Mouse (Mus musculus) left cerebral cortex, adult 18-20 months (tissue): ENCODE measurements around the gene St6galnac3. TPM values are rescaled to one million over a fixed set of nuclear protein-coding genes. Genes with fewer than 3 reads are reported as not detected.

Experiments used
- DNase-seq, 2 experiments: peaks; one replicate each; pipeline ENCODE4 v3.0.0; 2021 to 2022; ENCODE audit warnings: low spot score in 2 of 2, mixed read lengths in 1 of 2
- total RNA-seq, 2 experiments: library from RNA; stranded (reverse); gene quantifications; 2 replicates each; pipeline ENCODE4 v1.2.3; 2021

St6galnac3 gene
- total RNA-seq, 2 experiments from 2014 or later: 15.5 to 18.5 TPM

- DNase-seq: no peak
Observed at GRCm38 (mm10) chr3:153480005-153480635, 244.9 kb downstream of the St6galnac3 start.

- no peak for DNase-seq
Observed at GRCm38 (mm10) chr3:153475919-153476318, 249.1 kb downstream of the St6galnac3 start.

- DNase-seq: no peak
Observed at GRCm38 (mm10) chr3:153475461-153475860, 249.5 kb downstream of the St6galnac3 start.

DNA sequence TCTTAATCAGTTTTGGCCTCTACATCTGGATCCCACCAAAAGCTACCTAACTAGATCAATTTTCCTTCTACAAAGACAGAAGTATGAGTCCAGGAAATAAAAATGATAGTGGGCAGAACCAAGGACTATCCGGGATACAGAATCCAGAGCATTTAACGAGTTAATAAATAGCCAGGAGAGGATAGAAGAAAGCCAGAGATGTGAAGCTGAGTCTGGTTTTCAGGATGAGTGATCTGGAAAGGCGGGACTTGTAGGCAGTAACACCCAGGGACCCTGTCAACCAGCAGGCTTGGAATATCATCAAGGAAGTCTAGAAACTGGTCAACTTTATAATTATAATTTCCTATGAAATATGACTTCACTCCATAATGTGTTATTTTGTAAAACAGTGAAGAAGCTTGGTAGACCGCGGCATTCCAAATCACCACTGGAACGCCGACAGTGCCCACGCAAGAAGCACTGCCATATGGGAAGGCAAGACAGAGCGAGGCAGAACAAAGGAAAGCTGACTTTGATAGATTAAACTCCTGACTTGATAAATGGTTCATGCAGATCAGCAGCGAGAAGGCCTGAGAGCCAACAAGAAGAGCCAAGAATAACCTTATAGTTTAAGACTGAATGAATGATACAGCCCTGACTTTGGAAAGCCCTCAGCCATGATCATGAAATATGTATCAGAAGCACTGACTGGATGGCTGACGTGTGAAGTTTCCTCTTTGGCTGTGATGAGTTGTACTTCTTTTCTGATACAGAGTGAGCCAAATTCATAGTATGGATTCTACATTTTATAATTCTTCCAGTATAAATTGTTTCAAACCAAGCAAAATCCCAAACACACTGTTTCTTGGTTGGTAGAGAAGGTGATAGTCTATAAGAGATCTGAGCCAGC, 252.1 kb downstream of the St6galnac3 start:
- DNase-seq: peak; percentile 29 to 49

DNA sequence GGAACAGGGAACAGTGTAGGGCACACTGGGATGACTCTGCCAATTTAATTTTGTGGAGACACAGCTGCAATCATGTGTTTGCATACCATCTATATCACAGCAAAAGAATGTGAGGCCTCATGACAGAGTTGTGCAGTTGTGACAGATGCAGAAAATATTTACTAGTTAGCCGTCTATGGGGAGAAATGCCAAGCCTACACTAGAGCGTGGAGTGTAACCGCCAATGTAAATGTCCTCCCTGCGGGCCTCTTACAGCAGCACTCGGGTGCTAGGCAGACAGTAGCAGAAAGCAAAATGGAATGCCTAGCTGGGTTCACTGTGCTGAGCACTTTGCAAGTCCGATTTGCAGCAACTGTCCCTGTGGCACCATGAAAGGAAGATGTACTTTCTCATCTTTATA, 261.1 kb downstream of the St6galnac3 start:
- DNase-seq: no peak

DNA sequence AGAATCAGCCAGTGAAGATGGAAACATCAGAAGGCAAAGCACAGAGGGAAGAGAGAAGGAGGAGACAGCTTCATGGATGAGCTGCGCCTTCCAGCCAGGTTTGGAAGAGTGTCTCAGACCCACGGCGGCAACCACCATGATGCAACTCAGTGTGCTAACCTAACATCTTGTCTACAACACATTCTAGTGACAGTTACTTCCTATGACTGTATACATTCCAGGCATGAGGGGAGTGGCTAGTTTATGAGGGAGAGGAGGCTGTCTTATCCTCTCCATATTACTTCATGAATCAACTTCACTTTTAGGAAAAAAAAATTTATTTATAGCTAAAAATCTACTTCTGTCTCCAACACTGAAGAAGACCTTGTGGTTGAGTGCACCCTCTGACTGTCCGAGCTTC, 264.8 kb downstream of the St6galnac3 start:
- DNase-seq: no peak

DNA sequence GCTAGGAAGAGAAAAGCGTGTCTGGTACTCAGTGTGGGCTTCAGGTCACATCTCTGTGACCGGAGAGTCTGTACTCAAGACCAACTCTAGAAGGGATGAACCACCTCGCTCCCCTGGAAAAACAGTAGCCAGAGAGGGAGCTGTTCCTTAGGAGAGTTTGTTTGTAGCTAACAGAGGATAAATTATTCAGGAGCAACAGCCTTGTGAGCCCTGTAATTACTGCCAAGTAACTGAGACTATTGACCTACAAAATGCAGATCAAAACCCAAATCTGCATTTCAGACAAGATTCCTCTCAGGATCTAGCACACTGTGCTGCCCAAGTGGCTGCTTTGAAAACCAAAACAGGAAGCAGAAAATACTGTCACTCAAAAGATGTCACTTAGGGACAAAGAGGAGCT, 266.4 kb downstream of the St6galnac3 start:
- no peak for DNase-seq

DNA sequence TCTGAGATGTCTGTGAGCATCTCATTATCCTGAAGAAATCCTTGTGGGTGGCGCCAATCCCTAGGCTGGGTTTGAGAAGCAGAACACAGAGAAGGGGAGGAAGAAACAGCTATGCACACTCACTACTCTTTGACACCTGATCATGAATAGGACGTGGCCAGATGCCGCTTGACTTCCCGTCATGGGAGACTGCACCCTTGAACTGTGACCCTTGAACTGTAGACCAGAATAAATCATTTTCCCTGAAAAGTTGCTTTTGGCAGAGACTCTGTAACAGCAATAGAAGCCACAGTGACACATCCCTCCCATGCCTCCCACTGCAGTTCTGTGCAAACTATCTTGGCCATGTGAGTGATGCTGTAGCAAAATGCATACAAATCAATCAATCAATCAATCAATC, 267.3 kb downstream of the St6galnac3 start:
- DNase-seq: no peak

DNA sequence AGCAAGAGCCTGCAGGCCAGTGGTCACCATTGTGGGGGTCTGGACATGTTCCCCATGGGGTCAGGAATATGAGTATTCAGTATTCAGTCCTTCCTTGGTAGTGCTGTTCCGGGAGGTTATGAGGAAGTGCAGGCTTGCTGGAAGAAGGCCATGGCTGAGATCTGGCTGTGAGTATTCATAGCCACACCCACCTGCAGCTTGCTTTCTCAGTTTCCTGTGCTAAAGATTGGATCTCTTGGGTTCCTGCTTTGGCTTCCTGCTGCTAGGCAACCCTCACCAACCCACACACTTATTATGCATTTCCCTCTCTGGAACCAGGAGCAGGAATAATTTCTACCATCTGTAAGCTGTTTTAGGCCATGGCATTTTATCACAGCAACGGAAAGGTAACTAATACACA, 267.8 kb downstream of the St6galnac3 start:
- no peak for DNase-seq

- DNase-seq: no peak
Observed at GRCm38 (mm10) chr3:153456227-153456626, 268.7 kb downstream of the St6galnac3 start.

DNA sequence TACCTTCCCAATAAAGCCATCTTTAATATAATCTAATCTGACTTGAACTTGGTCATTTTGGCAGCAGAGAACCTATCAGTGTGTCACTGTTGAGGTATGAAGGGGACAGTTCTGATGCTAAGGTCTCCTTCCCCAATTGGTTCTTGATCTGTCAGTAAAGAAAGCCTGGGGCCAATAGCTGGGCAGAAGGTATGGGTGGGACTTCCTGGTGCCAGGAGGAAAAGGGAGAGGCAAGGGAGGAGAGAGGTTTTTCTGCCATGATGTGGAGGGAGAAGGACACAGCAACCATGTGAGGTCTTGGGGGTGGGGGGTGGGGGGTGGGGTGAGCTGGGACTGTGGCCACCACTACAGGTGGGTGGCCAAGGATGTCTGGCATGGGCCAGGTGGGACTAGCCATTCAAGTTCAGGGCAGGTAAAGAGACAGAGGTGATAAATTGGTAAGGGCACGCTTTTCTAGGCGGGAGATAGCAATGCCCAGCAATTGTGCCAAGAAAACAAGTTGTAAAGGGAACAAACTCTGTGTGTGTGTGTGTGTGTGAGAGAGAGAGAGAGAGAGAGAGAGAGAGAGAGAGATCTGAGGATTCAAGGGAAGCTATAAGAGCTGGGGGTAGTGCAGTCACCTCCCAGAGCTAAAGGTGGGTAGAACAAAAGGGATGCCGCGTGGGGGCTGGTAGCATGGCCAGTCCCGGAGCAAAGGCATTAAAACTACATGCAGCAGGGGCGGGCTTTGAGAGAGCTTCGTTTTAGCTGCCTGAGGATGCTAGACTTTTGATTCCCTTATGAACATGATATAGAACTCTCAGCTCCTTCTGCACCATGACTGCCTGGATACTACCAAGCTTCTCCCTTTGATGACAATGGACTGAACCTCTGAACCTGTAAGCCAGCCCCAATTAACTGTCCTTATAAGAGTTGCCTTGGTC, 271.6 kb downstream of the St6galnac3 start:
- no peak for DNase-seq

DNA sequence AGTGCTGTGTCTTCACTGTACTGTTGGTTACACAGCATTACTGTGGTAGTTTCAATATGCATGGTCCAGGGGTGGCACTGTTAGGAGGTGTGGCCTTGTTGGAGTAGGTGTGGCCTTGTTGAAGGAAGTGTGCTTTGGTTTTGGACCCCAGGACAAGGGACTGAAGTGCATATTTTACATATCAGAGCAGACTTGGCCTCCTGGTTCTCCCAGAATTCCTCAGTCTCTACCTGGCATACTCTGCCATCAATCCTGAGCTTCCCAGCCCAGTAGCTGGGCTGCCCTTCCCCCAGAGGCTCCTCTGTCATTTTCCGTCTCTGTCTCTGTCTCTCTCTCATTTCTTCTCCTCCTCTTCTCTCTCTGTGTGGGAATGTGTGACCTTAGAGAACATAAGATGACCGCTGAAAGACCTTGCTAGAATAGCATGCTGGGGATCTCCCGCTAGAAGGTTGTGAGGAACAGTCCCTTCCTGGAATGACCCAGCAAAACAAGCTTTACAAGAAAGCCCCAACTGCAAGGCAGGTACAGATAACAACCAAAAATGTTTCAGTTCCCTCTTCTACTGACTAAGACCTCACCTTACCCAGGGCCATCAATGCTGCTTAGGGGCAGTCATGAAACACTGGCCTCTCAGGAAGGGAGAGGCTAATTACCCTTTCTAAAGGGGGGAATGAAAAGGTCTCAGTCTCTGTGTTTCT, 272.5 kb downstream of the St6galnac3 start:
- no peak for DNase-seq

GRCm38 (mm10) chr3:153441329-153441728, 283.6 kb downstream of the St6galnac3 start:
- no peak for DNase-seq

- no peak for DNase-seq
Observed at GRCm38 (mm10) chr3:153436076-153437021, 288.6 kb downstream of the St6galnac3 start.

GRCm38 (mm10) chr3:153433010-153433409, 292.0 kb downstream of the St6galnac3 start:
- no peak for DNase-seq

GRCm38 (mm10) chr3:153432053-153432816, 292.7 kb downstream of the St6galnac3 start:
- DNase-seq: no peak

DNA sequence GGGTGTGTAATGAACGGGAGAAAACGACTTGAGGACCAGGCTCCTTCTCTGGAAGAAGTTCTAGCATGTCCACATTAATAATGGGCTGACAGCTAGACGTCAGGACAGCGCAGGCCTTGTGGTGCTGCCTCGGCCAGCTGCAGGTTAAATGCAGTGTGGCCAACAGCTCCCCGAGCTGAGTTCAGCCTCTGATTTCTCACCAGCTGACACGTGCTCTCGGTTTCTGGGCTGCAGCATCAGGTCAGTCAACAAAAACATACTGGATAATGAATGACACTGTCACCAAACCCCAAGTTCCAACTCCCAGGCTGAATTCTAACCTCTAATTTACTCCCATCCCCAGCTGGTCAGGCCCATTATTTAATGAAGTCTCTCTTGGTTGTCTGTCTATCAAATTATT, 295.1 kb downstream of the St6galnac3 start:
- DNase-seq: no peak

DNA sequence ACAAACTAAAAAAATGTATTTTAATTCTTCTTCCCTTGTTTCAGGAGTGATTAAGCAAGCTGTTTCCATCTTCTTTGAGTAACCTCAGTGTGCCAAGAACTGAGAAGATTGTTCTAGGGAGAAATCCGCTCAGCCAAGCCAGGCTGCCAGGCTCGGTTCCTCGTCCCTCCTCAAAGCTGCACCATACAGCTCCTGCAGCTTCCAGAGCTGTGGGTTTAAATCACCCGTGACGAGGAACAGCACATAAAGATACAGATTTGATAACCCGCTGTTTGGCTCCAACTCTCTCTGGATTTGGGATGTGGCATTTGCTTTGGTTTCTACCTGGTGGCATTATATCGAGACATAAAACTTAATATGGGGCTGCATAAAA, 303.1 kb downstream of the St6galnac3 start:
- DNase-seq: no peak
